Mouse (Mus musculus) liver, postnatal 0 days (tissue): ENCODE data around the gene Iqcd.

Experiments used
- CTCF ChIP-seq: sonication (generic); IDR thresholded peaks from 2 replicates; pipeline ENCODE4 v1.5.1; 2016; ENCODE audit warnings: antibody characterized with exemption, low read depth
- EP300 ChIP-seq: IDR thresholded peaks from 2 replicates; pipeline ENCODE4 v1.6.1; 2016; ENCODE audit warnings: antibody characterized with exemption, low read depth, mild to moderate bottlenecking

GRCm38 (mm10) chr5:120583511-120583910 is 5.3 kb upstream of the Iqcd start:
- TF ChIP-seq CTCF (no peak), EP300 (no peak)
